Mouse (Mus musculus): ENCODE results near the gene Pbx4.

Gene Pbx4

GRCm38 (mm10) chr8:69832298-69832853 lies at the start of gene Pbx4:
TSS of gene Pbx4 (plus strand) at chr8:69832491.
- DNase-seq (ENCODE audit: low read depth, low spot score), result peak; percentile 98

DNA sequence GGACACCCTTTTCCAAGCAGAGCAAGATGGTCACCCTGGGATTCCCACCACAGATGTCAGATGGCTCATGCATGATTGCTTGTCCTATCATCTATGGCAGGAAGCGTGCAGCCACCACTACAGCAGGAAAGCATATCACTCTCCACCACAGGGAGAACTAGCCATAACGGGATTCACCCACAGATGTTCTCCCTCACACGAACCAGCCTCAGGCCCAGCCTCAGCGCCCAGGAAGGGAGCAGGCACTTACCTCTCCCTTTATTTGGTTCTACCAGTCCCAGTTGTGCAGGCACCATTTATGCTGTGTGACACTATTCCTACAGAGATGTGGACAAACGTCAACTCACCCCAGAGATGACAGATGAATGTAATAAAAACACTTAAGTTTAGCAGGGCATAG lies 43.2 kb upstream of the Pbx4 start:
- DNase-seq (ENCODE audit: low read depth, low spot score), result no peak

- no peak for DNase-seq (ENCODE audit: low read depth, low spot score)
Observed at GRCm38 (mm10) chr8:69789731-69790130, 42.6 kb upstream of the Pbx4 start.

DNA sequence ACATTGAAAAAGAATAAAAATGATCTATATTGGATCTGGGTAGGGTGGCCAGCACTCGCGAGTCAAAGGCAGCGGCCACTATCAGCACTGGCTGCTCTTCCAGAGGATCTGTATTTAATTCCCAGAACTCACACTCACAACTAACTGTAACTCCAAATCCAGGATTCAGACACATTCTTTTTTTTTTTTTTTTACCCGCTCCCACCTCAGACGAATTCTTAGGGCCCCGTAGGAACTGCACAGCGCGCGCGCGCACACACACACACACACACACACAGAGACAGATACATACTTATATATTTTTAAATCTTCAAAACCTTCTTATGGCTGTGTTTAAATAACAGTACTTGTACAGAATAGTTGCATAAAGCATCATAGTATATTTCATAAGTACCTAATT lies 41.9 kb upstream of the Pbx4 start:
- DNase-seq (ENCODE audit: low read depth, low spot score), result no peak

DNA sequence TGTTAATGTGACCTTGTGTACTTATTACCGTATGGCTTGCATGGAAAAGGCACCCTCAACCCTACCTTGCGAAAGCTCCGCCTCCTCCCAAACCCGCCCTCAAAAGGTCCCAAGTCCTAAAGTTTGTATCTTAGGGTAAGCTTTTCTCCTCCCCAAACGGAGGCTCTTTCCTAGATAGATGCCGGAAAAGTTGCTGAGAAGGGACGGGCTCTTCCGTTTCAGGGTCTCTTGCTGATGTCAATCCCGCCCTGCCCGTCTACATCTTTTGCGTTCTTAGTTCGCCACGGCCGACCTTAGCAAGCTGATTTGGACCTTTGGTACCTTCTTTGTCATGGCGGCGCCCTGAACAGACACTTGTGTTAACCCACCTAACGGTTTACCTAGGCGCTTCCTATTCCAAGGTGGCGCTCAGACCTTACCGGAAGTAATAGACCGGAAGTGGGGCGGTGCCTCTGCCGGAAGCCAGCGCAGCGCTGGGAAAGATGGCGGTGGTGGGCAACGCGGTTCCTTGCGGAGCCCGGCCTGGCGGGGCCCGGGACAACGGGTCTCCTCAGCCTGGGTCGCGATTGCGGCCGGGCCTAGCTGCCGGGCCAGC lies 41.4 kb upstream of the Pbx4 start, which contains the start of the genes Atp13a1 and Zfp866:
Gene Atp13a1 (plus strand): TSS at position 391 of the 595 bp plus-strand sequence.
Gene Zfp866 (minus strand): TSS at position 406 of the 595 bp plus-strand sequence.
- peak; percentile 85 for DNase-seq (ENCODE audit: low read depth, low spot score)

GRCm38 (mm10) chr8:69791415-69792068 lies 40.7 kb upstream of the Pbx4 start:
- no peak for DNase-seq (ENCODE audit: low read depth, low spot score)

GRCm38 (mm10) chr8:69793666-69794065 lies 38.6 kb upstream of the Pbx4 start:
- no peak for DNase-seq (ENCODE audit: low read depth, low spot score)

GRCm38 (mm10) chr8:69794096-69794495 lies 38.2 kb upstream of the Pbx4 start:
- no peak for DNase-seq (ENCODE audit: low read depth, low spot score)

DNA sequence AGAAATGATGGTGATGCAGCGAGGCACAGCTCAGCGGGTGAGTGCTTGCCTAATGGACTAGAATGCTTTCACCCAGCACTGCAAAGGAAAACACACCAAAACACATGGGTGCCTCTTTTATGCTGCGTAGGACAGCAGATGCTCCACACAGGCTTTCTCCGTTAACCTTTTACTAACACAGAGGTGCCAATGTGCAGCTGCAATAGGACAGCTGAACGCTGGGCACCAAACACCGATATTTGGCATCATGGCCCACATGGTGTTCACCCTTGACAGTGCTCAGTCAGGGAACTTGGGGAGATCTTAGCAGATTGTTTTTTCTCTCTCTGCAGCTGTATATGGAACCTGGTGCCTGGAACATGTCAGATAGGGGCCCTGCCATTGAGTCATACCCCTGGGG lies 37.4 kb upstream of the Pbx4 start:
- DNase-seq (ENCODE audit: low read depth, low spot score), result no peak

GRCm38 (mm10) chr8:69796721-69797345 lies 35.5 kb upstream of the Pbx4 start:
- DNase-seq (ENCODE audit: low read depth, low spot score), result no peak

DNA sequence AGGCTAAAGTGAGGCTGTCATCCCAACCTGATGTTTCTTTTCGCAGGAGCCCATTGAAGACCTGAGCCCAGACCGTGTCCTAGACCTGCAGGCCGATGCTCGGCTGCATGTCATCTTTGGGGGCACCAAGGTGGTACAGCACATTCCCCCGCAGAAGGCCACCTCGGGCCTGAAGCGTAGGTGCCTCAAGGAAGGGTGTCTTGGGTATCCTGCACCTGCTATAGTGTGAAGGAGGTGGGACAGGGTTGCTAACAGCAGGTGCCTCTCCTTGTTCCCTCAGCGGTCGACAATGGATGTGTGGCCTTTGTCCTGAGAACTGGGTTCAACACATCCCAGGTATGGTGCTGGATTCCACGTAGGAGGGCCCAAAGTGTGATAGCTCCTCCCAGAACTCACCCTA lies 34.6 kb upstream of the Pbx4 start:
- DNase-seq (ENCODE audit: low read depth, low spot score), result no peak

- DNase-seq (ENCODE audit: low read depth, low spot score), result no peak
Observed at GRCm38 (mm10) chr8:69799261-69799660, 33.0 kb upstream of the Pbx4 start.

DNA sequence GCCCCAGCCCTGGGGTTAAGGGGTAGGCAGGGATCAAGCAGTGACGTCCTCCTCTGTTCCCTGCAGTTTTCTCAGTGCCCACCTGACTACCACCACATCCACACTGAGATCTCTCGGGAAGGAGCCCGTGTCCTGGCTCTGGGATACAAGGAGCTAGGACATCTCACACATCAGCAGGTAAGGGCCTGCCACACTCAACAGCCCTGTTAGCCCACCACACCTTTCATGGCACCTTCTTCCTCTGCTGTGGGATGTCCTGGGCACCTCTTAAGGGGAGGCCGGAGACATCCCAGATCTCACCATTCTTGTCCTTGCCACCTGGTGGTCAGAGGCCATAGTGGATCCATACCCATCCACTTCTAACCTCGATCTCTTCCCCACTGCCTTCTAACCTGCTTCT lies 32.3 kb upstream of the Pbx4 start:
- DNase-seq (ENCODE audit: low read depth, low spot score), result no peak

DNA sequence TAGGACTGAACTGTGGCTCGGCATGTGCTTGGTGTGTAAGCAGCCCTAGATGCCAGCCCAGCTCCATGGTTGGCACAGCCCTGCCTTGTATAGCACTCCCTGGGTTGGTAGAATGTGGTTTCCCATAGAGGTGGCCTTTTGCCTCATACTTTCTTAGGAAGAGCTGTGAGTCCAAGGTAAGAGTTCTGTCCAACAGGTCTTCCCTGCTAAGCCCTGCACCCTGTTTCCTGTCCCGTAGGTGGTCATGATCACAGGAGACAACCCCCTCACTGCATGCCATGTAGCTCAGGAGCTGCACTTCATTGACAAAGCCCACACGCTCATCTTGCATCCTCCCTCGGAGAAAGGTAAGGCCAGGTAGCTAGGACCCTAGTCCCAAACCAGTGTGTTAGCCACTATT lies 30.5 kb upstream of the Pbx4 start:
- DNase-seq (ENCODE audit: low read depth, low spot score), result no peak

- DNase-seq (ENCODE audit: low read depth, low spot score), result no peak
Observed at GRCm38 (mm10) chr8:69802216-69802615, 30.1 kb upstream of the Pbx4 start.

GRCm38 (mm10) chr8:69803366-69803765 lies 28.9 kb upstream of the Pbx4 start:
- no peak for DNase-seq (ENCODE audit: low read depth, low spot score)

- no peak for DNase-seq (ENCODE audit: low read depth, low spot score)
Observed at GRCm38 (mm10) chr8:69804537-69804936, 27.8 kb upstream of the Pbx4 start.

GRCm38 (mm10) chr8:69805086-69805485 lies 27.2 kb upstream of the Pbx4 start:
- no peak for DNase-seq (ENCODE audit: low read depth, low spot score)

GRCm38 (mm10) chr8:69805491-69805890 lies 26.8 kb upstream of the Pbx4 start:
- no peak for DNase-seq (ENCODE audit: low read depth, low spot score)

- no peak for DNase-seq (ENCODE audit: low read depth, low spot score)
Observed at GRCm38 (mm10) chr8:69807236-69807635, 25.1 kb upstream of the Pbx4 start.

GRCm38 (mm10) chr8:69808094-69808863 lies 24.0 kb upstream of the Pbx4 start, which contains the start of gene Gmip:
TSS of gene Gmip (plus strand) at chr8:69808679.
- no peak for DNase-seq (ENCODE audit: low read depth, low spot score)

DNA sequence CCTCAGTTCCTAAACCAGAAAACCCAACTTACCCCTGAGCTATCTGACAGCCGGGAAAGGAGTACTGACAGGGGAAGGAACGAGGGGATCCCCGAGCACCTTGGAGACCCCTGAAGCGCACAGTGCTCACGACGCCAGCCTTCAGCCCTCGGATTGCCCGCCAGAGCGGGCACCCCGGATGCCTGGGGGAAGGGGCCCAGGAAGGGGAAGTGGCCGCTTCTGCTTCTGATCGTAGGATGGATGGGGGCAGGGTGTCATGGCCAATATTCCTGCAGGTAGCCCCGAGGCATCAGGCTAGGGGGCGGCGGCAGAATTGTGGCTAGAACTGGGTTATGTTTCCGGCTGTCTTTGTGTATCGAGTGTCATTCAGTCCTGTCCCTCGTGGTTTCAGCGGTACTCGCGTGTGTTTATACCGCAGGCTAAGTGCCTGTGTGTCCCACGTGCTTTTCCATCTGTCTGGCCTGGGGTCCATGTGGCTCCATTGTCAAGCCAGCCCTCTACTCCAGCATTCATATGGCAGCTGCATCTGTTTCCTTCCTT lies 23.4 kb upstream of the Pbx4 start:
- DNase-seq (ENCODE audit: low read depth, low spot score), result no peak
